Mouse (Mus musculus): ENCODE measurements at regions not wholly inside any gene's neighbourhood (a gene's known extent, or its start where the extent isn't known, plus 50 kb on each side); places are given as distances from the start of the nearest gene placed in this dataset.

GRCm38 (mm10) chr16:71108979-71109378, 795.2 kb downstream of the Gbe1 start:
- Histone ChIP-seq H3K9ac (ENCODE audit: control insufficient read depth, low read depth, low read length, poor library complexity, severe bottlenecking) (no peak overlapping the region), H3K4me3 (ENCODE audit: control insufficient read depth in 1 of 2, insufficient read depth in 1 of 2, low read depth in 2 of 2, low read length in 2 of 2) (no peak overlapping the region), H3K4me1 (ENCODE audit: control insufficient read depth in 1 of 2, insufficient read depth in 2 of 2, low read length in 2 of 2) (no peaks in the 10 kb centered on the region), H3K9me3 (replicated peaks; ENCODE audit: insufficient read depth, low read length) (no peaks in the 10 kb centered on the region), H3K27ac (ENCODE audit: control insufficient read depth, low read depth, low read length) (no peak overlapping the region), H3K79me2 (ENCODE audit: control insufficient read depth, insufficient read depth, low read length, poor library complexity) (no peaks in the 10 kb centered on the region), H3K36me3 (ENCODE audit: control insufficient read depth in 1 of 2, insufficient read depth in 2 of 2, low read length in 2 of 2) (no peaks in the 10 kb centered on the region), H3K27me3 (ENCODE audit: control insufficient read depth in 1 of 2, insufficient read depth in 2 of 2, low read length in 2 of 2) (no peaks in the 10 kb centered on the region)
- DNase-seq (ENCODE audit: low read depth, low spot score), result no peak
- no peak for TF ChIP-seq JUND (IDR thresholded peaks at IDR 0.05; ENCODE audit: low read depth, low read length)
- TF ChIP-seq USF2 (IDR thresholded peaks at IDR 0.05; ENCODE audit: borderline replicate concordance in 1 of 2, insufficient read depth in 1 of 2, low read depth in 1 of 2, low read length in 2 of 2), result no peak
- no peak for TF ChIP-seq ELF1 (IDR thresholded peaks at IDR 0.05; ENCODE audit: low read depth, low read length)
- TF ChIP-seq BHLHE40 (IDR thresholded peaks at IDR 0.05; ENCODE audit: borderline replicate concordance, low read depth, low read length), result no peak
- no peak for TF ChIP-seq ZC3H11A (IDR thresholded peaks at IDR 0.05; ENCODE audit: low read depth, low read length)
- no peak for TF ChIP-seq KAT2A (conservative IDR thresholded peaks at IDR 0.05; ENCODE audit: low read depth, low read length)
- TF ChIP-seq MYC (IDR thresholded peaks at IDR 0.05; ENCODE audit: low read depth, low read length), result no peak
- no peak for TF ChIP-seq SMC3 (IDR thresholded peaks at IDR 0.05; ENCODE audit: low read depth, low read length)
- TF ChIP-seq ZMIZ1 (IDR thresholded peaks at IDR 0.05; ENCODE audit: low read depth, low read length), result no peak
- TF ChIP-seq RAD21 (IDR thresholded peaks at IDR 0.05; ENCODE audit: low read depth, low read length), result no peak
- TF ChIP-seq GABPA (IDR thresholded peaks at IDR 0.05; ENCODE audit: low read depth, low read length), result no peak
- TF ChIP-seq EP300 (IDR thresholded peaks at IDR 0.05; ENCODE audit: low read depth in 1 of 2, low read length in 2 of 2), result no peak
- no peak for TF ChIP-seq CHD2 (IDR thresholded peaks at IDR 0.05; ENCODE audit: low read length)
- no peak for TF ChIP-seq TCF12 (IDR thresholded peaks at IDR 0.05; ENCODE audit: low read depth, low read length)
- no peak for TF ChIP-seq RCOR1 (IDR thresholded peaks at IDR 0.05; ENCODE audit: low read depth, low read length)

GRCm38 (mm10) chr16:71114301-71114700, 800.6 kb downstream of the Gbe1 start:
- Histone ChIP-seq H3K27me3 (ENCODE audit: control insufficient read depth in 1 of 2, insufficient read depth in 2 of 2, low read length in 2 of 2) (no peaks in the 10 kb centered on the region), H3K36me3 (ENCODE audit: control insufficient read depth in 1 of 2, insufficient read depth in 2 of 2, low read length in 2 of 2) (no peaks in the 10 kb centered on the region), H3K9me3 (replicated peaks; ENCODE audit: insufficient read depth, low read length) (no peaks in the 10 kb centered on the region), H3K4me3 (ENCODE audit: control insufficient read depth in 1 of 2, insufficient read depth in 1 of 2, low read depth in 2 of 2, low read length in 2 of 2) (no peak overlapping the region), H3K9ac (ENCODE audit: control insufficient read depth, low read depth, low read length, poor library complexity, severe bottlenecking) (no peak overlapping the region), H3K4me1 (ENCODE audit: control insufficient read depth in 1 of 2, insufficient read depth in 2 of 2, low read length in 2 of 2) (no peaks in the 10 kb centered on the region), H3K27ac (ENCODE audit: control insufficient read depth, low read depth, low read length) (no peak overlapping the region), H3K79me2 (ENCODE audit: control insufficient read depth, insufficient read depth, low read length, poor library complexity) (no peaks in the 10 kb centered on the region)
- no peak for TF ChIP-seq CHD1 (IDR thresholded peaks at IDR 0.05; ENCODE audit: low read depth, low read length)
- no peak for TF ChIP-seq NRF1 (IDR thresholded peaks at IDR 0.05; ENCODE audit: insufficient read depth, low read depth, low read length, poor library complexity, severe bottlenecking)
- no peak for TF ChIP-seq SMC3 (IDR thresholded peaks at IDR 0.05; ENCODE audit: low read depth, low read length)
- TF ChIP-seq POLR2AphosphoS5 (IDR thresholded peaks at IDR 0.05; ENCODE audit: borderline replicate concordance, low read depth, low read length), result no peak
- TF ChIP-seq KAT2A (conservative IDR thresholded peaks at IDR 0.05; ENCODE audit: low read depth, low read length), result no peak
- TF ChIP-seq USF2 (IDR thresholded peaks at IDR 0.05; ENCODE audit: borderline replicate concordance in 1 of 2, insufficient read depth in 1 of 2, low read depth in 1 of 2, low read length in 2 of 2), result no peak
- TF ChIP-seq E2F4 (IDR thresholded peaks at IDR 0.05; ENCODE audit: borderline replicate concordance, low read depth, low read length), result no peak
- no peak for TF ChIP-seq GATA1 (IDR thresholded peaks at IDR 0.05; ENCODE audit: low read depth, low read length)
- TF ChIP-seq CTCF (IDR thresholded peaks at IDR 0.05 in 2 of 3, conservative IDR thresholded peaks at IDR 0.05 in 1 of 3; ENCODE audit: control insufficient read depth in 1 of 3, insufficient read depth in 1 of 3, low read depth in 2 of 3, low read length in 3 of 3, poor library complexity in 1 of 3, severe bottlenecking in 1 of 3), result no peak
- no peak for TF ChIP-seq ZKSCAN1 (IDR thresholded peaks at IDR 0.05; ENCODE audit: low read depth, low read length)
- TF ChIP-seq ZNF384 (IDR thresholded peaks at IDR 0.05; ENCODE audit: low read depth, low read length), result no peak
- TF ChIP-seq MAFK (IDR thresholded peaks at IDR 0.05; ENCODE audit: borderline replicate concordance, low read depth, low read length), result no peak
- no peak for TF ChIP-seq TAL1 (IDR thresholded peaks at IDR 0.05; ENCODE audit: low read length)
- no peak for TF ChIP-seq ETS1 (IDR thresholded peaks at IDR 0.05; ENCODE audit: low read depth, low read length)
- TF ChIP-seq RAD21 (IDR thresholded peaks at IDR 0.05; ENCODE audit: low read depth, low read length), result no peak
- no peak for DNase-seq (ENCODE audit: low read depth, low spot score)
